In genomic region chr2:117439372-117440183, GRCm38 (mm10) we compare ENCODE assay signal across 10 mouse cellular contexts.
DNase-seq lines count a peak whose midpoint lies in the region; ATAC-seq lines count a peak whose summit lies in the region.
"Had no signal": no experiment of that assay in that cellular context is flagged by ENCODE, and none has a peak within 500 bp of the region (broad histone marks: within the 10 kb centered on the region; RNA-seq: fewer than 3 reads in every experiment).

No protein-coding gene starts in this region.

- H3K4me3 ChIP-seq in forebrain, embryonic 16.5 days (replicated peaks; ENCODE audit: low read length) = peak overlapping the region; percentile 34
- H3K4me3 ChIP-seq in midbrain, embryonic 12.5 days = no peak overlapping the region
- no peak overlapping the region for H3K4me3 ChIP-seq in intestine, embryonic 16.5 days (ENCODE audit: low read length)
- H3K4me3 ChIP-seq: stomach, embryonic 15.5 days had no signal

- H3K27ac ChIP-seq in forebrain, embryonic 16.5 days (ENCODE audit: low read length) = peak overlapping the region; percentile 71
- no peak overlapping the region for H3K27ac ChIP-seq in midbrain, embryonic 12.5 days (replicated peaks)
- H3K27ac ChIP-seq in intestine, embryonic 16.5 days (ENCODE audit: low read length) = no peak overlapping the region
- H3K27ac ChIP-seq: stomach, embryonic 15.5 days had no signal

- peak overlapping the region; percentile 47 for H3K4me2 ChIP-seq in forebrain, embryonic 16.5 days (ENCODE audit: low read length)
- no peak overlapping the region for H3K4me2 ChIP-seq in midbrain, embryonic 12.5 days (replicated peaks)
- no peak overlapping the region for H3K4me2 ChIP-seq in intestine, embryonic 16.5 days (ENCODE audit: low read depth, low read length)
- H3K4me2 ChIP-seq: stomach, embryonic 15.5 days had no signal

- no peak for DNase-seq in frontal cortex, postnatal 36 days (ENCODE audit: low spot score in 2 of 2)
- peak; percentile 10 for DNase-seq in adrenal gland, postnatal 14 days
- DNase-seq in adipocyte (ENCODE audit: low spot score) = no peak
- no peak for DNase-seq in kidney, postnatal 14 days

- 0 out of 2 replicates have a peak, but pooled peaks have one; percentile 2 for ATAC-seq in frontal cortex, adult (ENCODE audit: low TSS enrichment)
- peak; percentile 75 for ATAC-seq in forebrain, embryonic 16.5 days
- ATAC-seq in midbrain, embryonic 12.5 days (ENCODE audit: low FRiP score, low read depth) = peak; percentile 57; the same call in 1 of the 2 replicates
- ATAC-seq in intestine, embryonic 16.5 days = no peak

- WGBS in forebrain, embryonic 16.5 days = 25% methylated on average over 12 of the region's 12 CpGs
- 63% methylated on average over 12 of the region's 12 CpGs for WGBS in midbrain, embryonic 12.5 days
- 66% methylated on average over 12 of the region's 12 CpGs for WGBS in intestine, embryonic 16.5 days

- no peaks in the 10 kb centered on the region for H3K36me3 ChIP-seq in forebrain, embryonic 16.5 days (ENCODE audit: control insufficient read depth, insufficient read depth)
- no peaks in the 10 kb centered on the region for H3K36me3 ChIP-seq in midbrain, embryonic 12.5 days
- H3K36me3 ChIP-seq in intestine, embryonic 16.5 days (ENCODE audit: control insufficient read depth, insufficient read depth, low read length) = no peaks in the 10 kb centered on the region
- H3K36me3 ChIP-seq: stomach, embryonic 15.5 days had no signal

- no peaks in the 10 kb centered on the region for H3K27me3 ChIP-seq in forebrain, embryonic 16.5 days (replicated peaks; ENCODE audit: control insufficient read depth, insufficient read depth, low read length)
- 0 out of 2 replicates have a peak, but pooled peaks cover 3% of the 10 kb centered on the region for H3K27me3 ChIP-seq in midbrain, embryonic 12.5 days
- no peaks in the 10 kb centered on the region for H3K27me3 ChIP-seq in intestine, embryonic 16.5 days (replicated peaks; ENCODE audit: control insufficient read depth, insufficient read depth, low read length)
- H3K27me3 ChIP-seq: Patski; stomach, embryonic 15.5 days had no signal

- no peaks in the 10 kb centered on the region for H3K9me3 ChIP-seq in forebrain, embryonic 16.5 days (ENCODE audit: control insufficient read depth, low read length)
- no peaks in the 10 kb centered on the region for H3K9me3 ChIP-seq in midbrain, embryonic 12.5 days
- H3K9me3 ChIP-seq in intestine, embryonic 16.5 days (ENCODE audit: control insufficient read depth, low read length) = no peaks in the 10 kb centered on the region
- H3K9me3 ChIP-seq: stomach, embryonic 15.5 days had no signal

- H3K4me1 ChIP-seq in forebrain, embryonic 16.5 days (replicated peaks; ENCODE audit: control insufficient read depth, insufficient read depth, low read length) = peaks cover 6% of the 10 kb centered on the region; the same call in 1 of the 2 replicates
- no peaks in the 10 kb centered on the region; the same call in 1 of the 2 replicates for H3K4me1 ChIP-seq in midbrain, embryonic 12.5 days
- H3K4me1 ChIP-seq in intestine, embryonic 16.5 days (ENCODE audit: control insufficient read depth, insufficient read depth, low read length) = no peaks in the 10 kb centered on the region
- H3K4me1 ChIP-seq: stomach, embryonic 15.5 days had no signal

- 0 out of 2 replicates have a peak overlapping the region, but pooled peaks have one; percentile 6 for H3K9ac ChIP-seq in forebrain, embryonic 16.5 days (replicated peaks; ENCODE audit: low read depth, low read length)
- H3K9ac ChIP-seq in midbrain, embryonic 12.5 days (replicated peaks) = no peak overlapping the region
- no peak overlapping the region for H3K9ac ChIP-seq in intestine, embryonic 16.5 days (ENCODE audit: low read depth, low read length)
- H3K9ac ChIP-seq: stomach, embryonic 15.5 days had no signal
